Mouse (Mus musculus) forebrain, embryonic 14.5 days (tissue): ENCODE measurements at regions not wholly inside any gene's neighbourhood (a gene's known extent, or its start where the extent isn't known, plus 50 kb on each side); places are given as distances from the start of the nearest gene placed in this dataset.

Experiments
- ATAC-seq: fragments of 200-750 bp; cut with Nextera tagmentation; 2 replicates; pipeline ENCODE4 v1.8.0; 2017; ENCODE audit warnings: mild to moderate bottlenecking, moderate library complexity
- DNase-seq: peaks from one replicate; pipeline ENCODE4 v3.0.0-alpha.2; 2015; ENCODE audit warnings: low spot score
- H3K27ac ChIP-seq: fragments of 300-500 bp; sonication (generic); 2 replicates; pipeline ENCODE4 v1.5.1; 2014; ENCODE audit warnings: low read depth, mild to moderate bottlenecking, control low read depth, low read length, moderate library complexity
- H3K27me3 ChIP-seq: fragments of 300-500 bp; sonication (generic); replicated peaks from 2 replicates; pipeline ENCODE4 v1.6.1; 2014; ENCODE audit warnings: low read length, control low read depth, mixed read lengths; ENCODE audit not compliant: control insufficient read depth, insufficient read depth
- H3K36me3 ChIP-seq: fragments of 300-500 bp; sonication (generic); 2 replicates; pipeline ENCODE4 v1.6.1; 2014; ENCODE audit warnings: low read length, control low read depth; ENCODE audit not compliant: control insufficient read depth, insufficient read depth
- H3K4me1 ChIP-seq: fragments of 300-500 bp; sonication (generic); 2 replicates; pipeline ENCODE4 v1.6.1; 2014; ENCODE audit warnings: antibody characterized with exemption, low read length, control low read depth; ENCODE audit not compliant: control insufficient read depth, insufficient read depth
- H3K4me2 ChIP-seq: fragments of 300-500 bp; sonication (generic); 2 replicates; pipeline ENCODE4 v1.6.1; 2014; ENCODE audit warnings: mild to moderate bottlenecking, control low read depth, low read length
- H3K4me3 ChIP-seq: fragments of 300-500 bp; sonication (generic); 2 replicates; pipeline ENCODE4 v1.5.1; 2014; ENCODE audit warnings: low read depth, low read length, control low read depth
- H3K9ac ChIP-seq: fragments of 300-500 bp; sonication (generic); 2 replicates; pipeline ENCODE4 v1.6.1; 2014; ENCODE audit warnings: mild to moderate bottlenecking, low read length, control low read depth, moderate library complexity
- H3K9me3 ChIP-seq: fragments of 300-500 bp; sonication (generic); replicated peaks from 2 replicates; pipeline ENCODE4 v1.6.1; 2016; ENCODE audit warnings: low read length, control low read depth, mixed read lengths; ENCODE audit not compliant: control insufficient read depth
- WGBS: fragments of 180-500 bp; shearing (Covaris S2); extraction: QIAGEN DNeasy Blood & Tissue Kit; methylation state at CpG from one replicate; pipeline ENCODE4 v1.1.7; 2014; 5-methylcytosine and 5-hydroxymethylcytosine counted together

- no peak for ATAC-seq
- H3K9ac ChIP-seq, result no peak overlapping the region
- 84% methylated on average over 3 of the region's 3 CpGs for WGBS
Measured at GRCm38 (mm10) chr9:111778981-111779380, 88.8 kb upstream of the Stac start.

GRCm38 (mm10) chr9:111777433-111778135, 87.4 kb upstream of the Stac start:
- Histone ChIP-seq H3K27ac (no peak overlapping the region), H3K9ac (no peak overlapping the region), H3K27me3 (no peaks in the 10 kb centered on the region), H3K4me1 (no peaks in the 10 kb centered on the region), H3K9me3 (no peaks in the 10 kb centered on the region), H3K4me2 (no peak overlapping the region), H3K36me3 (no peaks in the 10 kb centered on the region), H3K4me3 (no peak overlapping the region)
- WGBS, result 47% methylated on average over 13 of the region's 13 CpGs
- DNase-seq (peak; percentile 27), ATAC-seq (peak; percentile 77)

More at GRCm38 (mm10) chr9:111778981-111779380, 88.8 kb upstream of the Stac start:
- H3K36me3 ChIP-seq, result no peaks in the 10 kb centered on the region
- no peaks in the 10 kb centered on the region for H3K27me3 ChIP-seq
- H3K27ac ChIP-seq, result no peak overlapping the region
- no peaks in the 10 kb centered on the region for H3K4me1 ChIP-seq
- no peak overlapping the region for H3K4me2 ChIP-seq
- no peak for DNase-seq
- no peaks in the 10 kb centered on the region for H3K9me3 ChIP-seq
- H3K4me3 ChIP-seq, result no peak overlapping the region

GRCm38 (mm10) chr9:111774229-111774628, 84.1 kb upstream of the Stac start:
- ATAC-seq (no peak), DNase-seq (peak; percentile 43)
- H3K9me3 ChIP-seq, result no peaks in the 10 kb centered on the region
- H3K4me2 ChIP-seq, result no peak overlapping the region
- no peak overlapping the region for H3K4me3 ChIP-seq
- 73% methylated on average over 4 of the region's 4 CpGs for WGBS
- H3K27ac ChIP-seq, result no peak overlapping the region
- no peak overlapping the region for H3K9ac ChIP-seq
- H3K4me1 ChIP-seq, result no peaks in the 10 kb centered on the region
- no peaks in the 10 kb centered on the region for H3K27me3 ChIP-seq
- no peaks in the 10 kb centered on the region for H3K36me3 ChIP-seq

- H3K27me3 ChIP-seq, result no peaks in the 10 kb centered on the region
- H3K4me3 ChIP-seq, result no peak overlapping the region
- DNase-seq (peak; percentile 63), ATAC-seq (peak; percentile 85)
- WGBS, result 33% methylated on average over 11 of the region's 11 CpGs
- H3K9me3 ChIP-seq, result no peaks in the 10 kb centered on the region
- H3K9ac ChIP-seq, result no peak overlapping the region
- H3K4me1 ChIP-seq, result peaks cover 6% of the 10 kb centered on the region; the same call in 1 of the 2 replicates
- H3K36me3 ChIP-seq, result no peaks in the 10 kb centered on the region
- no peak overlapping the region for H3K4me2 ChIP-seq
- H3K27ac ChIP-seq, result no peak overlapping the region
Measured at GRCm38 (mm10) chr9:111762653-111763468, 72.7 kb upstream of the Stac start.

- Histone ChIP-seq H3K4me3 (no peak overlapping the region), H3K36me3 (no peaks in the 10 kb centered on the region), H3K9me3 (no peaks in the 10 kb centered on the region), H3K27ac (no peak overlapping the region), H3K27me3 (no peaks in the 10 kb centered on the region), H3K4me1 (no peaks in the 10 kb centered on the region), H3K4me2 (no peak overlapping the region), H3K9ac (no peak overlapping the region)
- ATAC-seq (no peak), DNase-seq (no peak)
- 62% methylated on average over 10 of the region's 10 CpGs for WGBS
Measured at GRCm38 (mm10) chr9:111755235-111755634, 65.1 kb upstream of the Stac start.

GRCm38 (mm10) chr9:111746151-111746550, 56.0 kb upstream of the Stac start:
- 74% methylated on average over 6 of the region's 6 CpGs for WGBS
- no peak overlapping the region for H3K4me2 ChIP-seq
- no peak for DNase-seq

GRCm38 (mm10) chr9:111745206-111745605, 55.1 kb upstream of the Stac start:
- ATAC-seq, result no peak
- no peak overlapping the region for H3K9ac ChIP-seq
- H3K9me3 ChIP-seq, result no peaks in the 10 kb centered on the region
- no peak overlapping the region for H3K4me2 ChIP-seq
- no peaks in the 10 kb centered on the region for H3K36me3 ChIP-seq
- WGBS, result 49% methylated on average over 3 of the region's 3 CpGs
- no peak overlapping the region for H3K27ac ChIP-seq
- no peaks in the 10 kb centered on the region for H3K27me3 ChIP-seq
- H3K4me1 ChIP-seq, result no peaks in the 10 kb centered on the region
- no peak overlapping the region for H3K4me3 ChIP-seq
- DNase-seq, result no peak

More at GRCm38 (mm10) chr9:111746151-111746550, 56.0 kb upstream of the Stac start:
- no peaks in the 10 kb centered on the region for H3K27me3 ChIP-seq
- H3K9me3 ChIP-seq, result no peaks in the 10 kb centered on the region
- no peak overlapping the region for H3K9ac ChIP-seq
- H3K27ac ChIP-seq, result no peak overlapping the region
- no peaks in the 10 kb centered on the region for H3K4me1 ChIP-seq
- ATAC-seq, result no peak
- no peak overlapping the region for H3K4me3 ChIP-seq
- H3K36me3 ChIP-seq, result no peaks in the 10 kb centered on the region
